Mouse (Mus musculus) heart, adult 2 months (tissue): ENCODE results near the gene Gm37240.

ENCODE experiments used
- CTCF ChIP-seq: fragments of 200-600 bp; IDR thresholded peaks from 2 replicates; pipeline ENCODE4 v1.8.1; 2022; ENCODE audit warnings: antibody characterized with exemption, mild to moderate bottlenecking, moderate library complexity
- POLR2A ChIP-seq: fragments of 200-500 bp; IDR thresholded peaks from 2 replicates; pipeline ENCODE4 v1.6.1; 2011; ENCODE audit warnings: mild to moderate bottlenecking, low read depth, low read length, control low read depth; ENCODE audit not compliant: insufficient read depth

- TF ChIP-seq CTCF = no peak
- TF ChIP-seq POLR2A = no peak
Observed at GRCm38 (mm10) chr3:84854440-84854839, 1032.9 kb downstream of the Gm37240 start.
